Mouse (Mus musculus): ENCODE measurements around the gene Olfr1301.

Olfr1301 gene

DNA sequence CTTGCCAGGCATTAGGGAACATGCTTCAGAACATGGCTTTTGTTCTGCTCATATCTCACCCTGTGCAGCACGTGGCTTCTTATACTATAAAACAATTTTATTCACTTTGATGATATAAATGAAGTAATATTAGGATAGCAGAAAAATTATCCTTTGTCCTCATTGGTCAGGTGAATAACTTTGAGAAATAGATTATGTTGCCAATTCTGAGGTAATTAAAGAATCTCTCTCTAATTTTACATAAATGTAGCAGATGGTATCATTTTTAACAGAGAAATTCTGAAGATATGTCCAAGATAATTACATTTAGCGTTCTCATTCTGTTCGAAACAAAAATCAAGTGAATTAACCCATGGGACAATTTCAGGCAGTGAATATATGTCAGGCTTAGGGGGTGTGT is at the start of gene Olfr1301:
Gene Olfr1301, plus strand, starts transcription at position 301 of the 400 bp plus-strand sequence.
- no peak for DNase-seq (ENCODE audit: low spot score)

DNA sequence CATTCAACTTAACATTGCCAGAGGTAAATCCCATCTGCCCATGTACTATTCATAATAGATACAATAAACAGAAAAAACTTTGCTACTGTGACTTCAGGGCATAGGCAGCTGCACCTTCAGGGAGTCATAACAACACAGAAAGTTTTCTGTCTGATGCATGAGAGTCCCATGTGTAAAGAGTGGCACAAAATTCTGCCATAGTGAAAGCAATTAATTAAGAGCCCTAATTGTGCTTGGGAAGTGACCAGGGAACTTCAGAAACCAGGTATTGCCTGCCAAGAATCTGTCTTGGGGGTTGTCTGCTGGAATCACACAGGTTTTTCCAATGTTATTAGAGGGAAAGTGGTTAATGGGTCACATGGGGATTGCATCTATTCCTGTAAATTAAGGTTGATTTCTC is 24.1 kb upstream of the Olfr1301 start:
- no peak for DNase-seq (ENCODE audit: low spot score)

DNA sequence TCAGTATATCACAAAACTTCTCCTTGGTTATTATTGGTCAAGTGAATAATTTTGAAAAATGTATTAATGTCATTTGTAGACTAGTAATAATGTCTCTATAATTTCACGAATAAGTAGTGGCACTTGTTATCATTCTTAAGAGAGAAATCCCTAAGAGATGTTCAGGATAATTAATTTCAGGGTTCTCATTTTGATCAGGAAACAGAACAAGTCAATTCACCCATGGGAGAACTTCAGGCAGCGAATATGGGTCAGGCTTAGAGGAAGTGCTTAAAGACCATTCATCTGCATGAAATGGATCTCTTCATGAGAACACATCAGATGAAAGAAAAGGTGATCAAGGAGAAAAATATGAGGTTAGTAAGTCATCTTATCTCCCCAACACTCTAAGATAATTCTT is 26.3 kb downstream of the Olfr1301 start, which contains the start of gene Olfr1302:
Gene Olfr1302, plus strand, starts transcription at position 301 of the 400 bp plus-strand sequence.
- no peak for DNase-seq (ENCODE audit: low spot score)
